Mouse (Mus musculus): ENCODE data around the gene Nfu1. TPM values are rescaled to one million over a fixed set of nuclear protein-coding genes. Genes with fewer than 3 reads are reported as not detected.
"Not testable (repeated sequence)": the region's sequence is repeated elsewhere in the genome, so short reads cannot be mapped to it uniquely, and the experiment has no call there.

The Nfu1 gene
- total RNA-seq, 2 experiments from 2014 or later: 54.4 to 58.0 TPM

DNA sequence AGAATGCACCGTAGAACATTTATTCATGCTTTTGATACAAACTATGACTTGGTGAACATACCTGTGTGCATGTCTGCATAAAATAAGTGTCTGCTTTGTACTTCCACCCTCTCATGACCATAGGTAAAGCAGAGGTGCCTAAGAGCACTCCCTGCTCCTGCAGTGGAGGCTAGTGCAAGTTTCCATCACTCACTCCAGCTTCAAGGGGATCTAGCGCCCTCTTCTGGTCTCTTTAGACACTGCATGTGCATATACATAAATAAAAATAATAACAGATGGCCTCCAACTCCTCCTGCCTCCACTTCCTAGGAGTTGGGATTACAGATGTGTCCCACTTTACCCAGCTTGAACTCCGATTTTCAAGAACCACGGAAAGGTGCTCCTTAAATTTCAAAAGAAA, 7.9 kb downstream of the Nfu1 start:
- intact Hi-C loops (cut with DNase I): no loop called here

DNA sequence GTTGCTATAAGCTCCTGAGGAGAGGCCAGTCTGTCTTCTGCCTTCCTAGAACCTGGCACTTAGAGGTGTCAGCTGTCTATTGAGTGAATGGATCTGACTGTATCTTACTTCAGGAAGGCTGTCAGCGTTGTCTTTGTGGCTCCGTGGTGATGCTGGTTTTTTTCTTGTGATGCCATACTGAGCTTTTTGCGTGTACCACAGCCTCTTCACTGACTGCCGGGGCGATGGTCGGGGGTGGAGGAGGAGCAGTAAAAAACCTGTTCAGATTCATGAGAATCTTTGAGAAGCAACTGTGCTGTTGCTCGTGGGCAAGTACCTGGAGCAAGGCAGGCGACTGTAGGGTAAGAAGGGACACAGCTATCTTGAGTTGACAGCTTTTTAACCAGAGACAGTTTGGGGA, 9.8 kb downstream of the Nfu1 start:
- intact Hi-C loops (cut with DNase I): no loop called here
- peak in 1 of 2 experiments; percentile 50 for DNase-seq (ENCODE audit: low spot score in 2 of 2)

More for the DNA sequence above, 7.9 kb downstream of the Nfu1 start:
- DNase-seq (ENCODE audit: low spot score in 2 of 2): peak in 1 of 2 experiments; percentile 54

DNA sequence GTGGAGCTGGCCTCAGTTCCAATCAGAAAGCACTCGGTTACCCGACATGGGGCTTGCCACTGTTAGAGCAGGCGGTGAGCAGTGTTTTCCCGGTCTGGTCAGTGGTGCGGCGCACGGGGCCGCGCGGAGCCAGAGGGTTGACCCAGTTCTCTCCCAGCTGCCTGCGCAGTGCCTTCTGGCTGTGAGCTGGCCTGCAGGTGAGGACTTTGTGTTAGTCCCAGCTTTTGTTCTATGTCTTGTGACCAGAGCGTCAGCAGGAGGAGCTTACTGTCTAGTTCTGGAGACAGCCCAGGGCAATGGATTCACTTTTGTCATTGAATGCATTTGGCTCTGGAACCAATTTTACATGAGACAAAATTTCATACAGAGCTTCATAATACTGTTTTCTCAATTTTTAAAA, 12.8 kb downstream of the Nfu1 start:
- intact Hi-C loops (cut with DNase I): no loop called here

DNA sequence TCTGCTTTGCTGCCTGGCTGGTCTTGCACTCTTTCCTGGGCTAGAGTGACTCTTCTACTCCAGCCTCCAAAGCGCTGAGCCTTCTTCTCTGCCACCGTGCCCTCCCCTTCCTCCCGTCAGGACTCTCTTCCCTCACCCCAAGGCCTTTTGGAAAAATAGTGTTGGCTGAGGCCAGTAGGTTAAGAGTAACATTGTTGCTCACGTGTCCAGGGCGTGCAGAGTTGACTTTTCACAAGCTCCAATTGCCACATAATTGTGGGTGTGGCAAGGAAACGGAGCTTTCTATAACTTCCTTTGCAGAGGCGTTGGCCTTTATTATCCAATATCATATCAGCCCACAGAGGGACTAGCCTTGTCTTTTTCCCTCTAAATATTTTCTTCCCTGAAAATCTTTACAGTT, 17.9 kb downstream of the Nfu1 start:
- intact Hi-C loops (cut with DNase I): no loop called here
- DNase-seq (ENCODE audit: low spot score in 2 of 2): no peak

More for the DNA sequence above, 12.8 kb downstream of the Nfu1 start:
- DNase-seq (ENCODE audit: low spot score in 2 of 2): no peak

DNA sequence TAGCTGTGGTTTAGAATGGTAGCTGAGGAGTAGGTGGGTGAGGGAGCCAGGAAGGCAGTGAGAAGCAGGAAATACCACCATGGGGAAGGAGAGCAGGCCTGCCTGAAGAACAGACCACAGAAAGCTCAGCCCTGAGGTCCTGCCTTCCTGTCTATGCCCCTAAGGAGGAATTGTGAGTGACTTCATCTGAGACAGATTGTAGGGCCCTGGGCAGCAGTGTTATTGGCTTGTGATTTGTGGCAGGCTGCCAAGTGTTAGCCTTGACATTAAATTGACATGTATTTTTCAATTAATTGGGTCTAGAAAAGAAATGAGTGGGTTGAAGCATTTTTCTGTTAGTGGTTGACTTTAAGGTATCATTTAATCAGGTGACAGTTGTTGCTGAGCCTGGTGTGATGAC, 19.8 kb downstream of the Nfu1 start:
- no peak for DNase-seq (ENCODE audit: low spot score in 2 of 2)
- intact Hi-C loops (cut with DNase I): no loop called here

DNA sequence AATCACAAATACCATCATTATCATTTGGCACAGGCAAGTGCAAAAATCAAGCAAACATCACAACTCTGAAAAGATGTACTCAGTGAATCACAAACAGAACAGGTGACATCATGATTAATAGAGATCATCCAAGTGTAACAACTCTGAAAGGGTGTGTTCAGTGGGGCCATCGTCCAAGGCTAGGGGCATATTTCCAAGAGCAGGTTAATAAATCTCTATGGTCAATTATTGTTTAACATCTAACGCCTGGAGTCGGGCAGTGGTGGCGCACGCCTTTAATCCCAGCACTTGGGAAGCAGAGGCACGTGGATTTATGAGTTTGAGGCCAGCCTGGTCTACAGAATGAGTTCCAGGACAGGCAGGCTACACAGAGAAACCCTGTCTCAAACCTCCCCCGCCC, 22.3 kb downstream of the Nfu1 start:
- intact Hi-C loops (cut with DNase I); DNase-seq (ENCODE audit: low spot score in 2 of 2): not testable (repeated sequence)

DNA sequence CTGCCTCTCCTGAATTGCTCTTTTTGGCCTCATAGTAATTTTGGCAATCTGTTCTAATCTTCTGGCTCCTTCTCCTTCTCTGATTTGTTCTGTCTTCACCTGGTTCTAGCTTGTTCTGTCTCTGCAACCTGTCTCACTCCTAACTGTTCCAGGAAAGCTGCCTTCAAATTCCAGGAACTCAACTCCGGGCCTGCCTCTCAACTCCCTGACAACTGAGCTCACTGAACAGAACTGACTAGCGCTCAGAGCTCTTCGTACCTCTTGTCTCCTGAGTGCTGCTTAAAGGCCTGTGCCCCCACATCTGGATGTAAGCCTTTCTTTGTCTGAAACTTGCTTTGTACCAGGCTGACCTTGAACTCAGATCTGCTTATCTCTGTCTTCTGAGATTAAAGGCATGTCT, 23.4 kb downstream of the Nfu1 start:
- intact Hi-C loops (cut with DNase I): no loop called here
- no peak for DNase-seq (ENCODE audit: low spot score in 2 of 2)

DNA sequence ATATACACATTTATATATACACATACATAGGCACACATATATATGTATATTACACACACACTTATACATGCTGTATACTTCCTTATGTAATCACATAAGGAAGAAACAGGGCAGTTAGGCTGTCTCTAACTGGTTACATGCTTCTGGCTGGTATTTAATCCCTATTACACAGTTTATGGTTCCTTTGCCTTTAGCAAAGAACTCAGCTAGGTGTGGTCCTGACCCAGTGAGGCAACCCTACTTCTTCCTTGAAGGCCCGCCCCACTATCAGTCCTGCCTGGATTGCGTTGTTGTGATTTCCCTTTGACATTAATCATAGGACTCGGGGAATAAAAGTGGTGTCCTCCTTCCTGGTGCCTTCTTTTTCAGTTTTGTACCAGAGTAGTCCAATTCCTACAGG, 25.4 kb downstream of the Nfu1 start:
- intact Hi-C loops (cut with DNase I): no loop called here
- DNase-seq (ENCODE audit: low spot score in 2 of 2): no peak

DNA sequence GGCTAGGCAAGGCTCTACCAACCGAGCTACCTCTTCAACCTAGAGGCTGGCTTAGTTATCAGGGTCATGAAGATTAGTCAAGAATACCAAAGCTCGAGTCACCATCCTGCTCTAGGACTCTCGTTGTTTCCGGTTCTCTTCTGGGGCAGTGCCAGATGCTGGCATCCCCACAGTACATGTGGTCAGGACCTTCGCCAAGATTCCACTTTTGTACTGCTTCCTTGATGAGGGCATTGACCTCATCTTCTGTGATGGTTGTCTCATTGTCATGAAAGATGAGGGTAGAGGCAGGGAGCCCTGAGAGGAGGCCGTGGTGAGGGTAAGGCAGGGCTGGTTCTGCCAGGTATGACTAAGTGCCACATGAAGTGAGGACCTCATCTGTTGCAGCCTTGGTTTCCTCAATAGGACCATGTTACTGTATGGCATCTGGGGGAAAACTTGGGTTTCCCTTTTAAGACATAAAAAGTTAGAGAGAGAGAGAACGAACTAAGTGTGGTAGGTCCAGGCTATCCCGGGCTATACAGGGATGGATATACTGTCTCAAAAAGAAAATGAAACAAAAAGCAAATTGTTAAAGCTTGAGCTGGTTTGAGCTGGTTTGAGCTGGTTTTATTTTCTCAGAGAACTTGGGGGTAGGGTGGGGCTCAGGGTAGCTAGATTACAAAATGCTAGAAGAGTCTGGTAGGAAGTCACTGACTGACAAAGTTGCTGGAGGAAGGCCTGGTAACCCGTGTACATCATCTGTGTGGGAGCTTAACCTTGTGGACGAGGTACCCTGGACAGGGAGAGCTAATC, 29.0 kb downstream of the Nfu1 start:
- intact Hi-C loops (cut with DNase I): no loop called here
- DNase-seq (ENCODE audit: low spot score in 2 of 2): no peak

DNA sequence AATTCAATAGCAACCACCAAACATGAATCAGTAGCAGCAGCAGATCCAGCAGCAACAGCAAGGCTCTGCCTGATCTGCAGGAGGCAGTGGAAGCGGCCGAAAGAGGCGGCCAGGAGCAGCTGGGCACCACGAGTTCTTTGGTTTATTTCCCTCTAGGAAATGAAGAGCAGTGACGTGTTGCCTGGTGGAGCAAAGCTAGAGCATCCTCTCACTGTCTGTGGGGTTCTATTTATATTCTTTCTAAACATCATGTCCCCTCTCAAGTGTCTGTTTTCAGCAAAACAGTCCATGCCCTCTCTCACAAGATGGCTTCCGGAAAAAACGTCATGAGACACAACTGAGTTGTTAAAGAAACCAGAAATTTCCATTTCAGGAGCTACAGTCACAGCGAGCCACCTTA, 30.1 kb downstream of the Nfu1 start:
- intact Hi-C loops (cut with DNase I): no loop called here
- DNase-seq (ENCODE audit: low spot score in 2 of 2): no peak

DNA sequence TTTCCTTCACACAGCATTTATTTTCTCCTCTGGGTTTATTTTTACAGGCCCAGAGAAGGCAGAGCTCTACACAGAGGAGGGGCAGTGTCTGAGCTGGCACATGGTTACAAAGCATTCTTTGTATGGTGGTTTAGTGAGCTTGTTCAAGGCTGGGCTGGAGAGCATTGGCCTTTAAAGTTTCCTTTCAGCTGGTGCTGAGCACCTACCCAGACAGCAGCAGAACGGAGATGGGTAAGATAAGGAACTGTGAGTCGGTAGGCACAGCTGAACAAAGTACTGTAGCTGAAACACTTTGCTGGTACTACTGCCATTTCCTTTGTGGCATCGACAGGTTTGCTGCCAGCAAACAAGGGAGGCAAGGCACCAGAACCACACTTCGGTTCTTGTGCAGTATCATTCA, 31.9 kb downstream of the Nfu1 start:
- DNase-seq (ENCODE audit: low spot score in 2 of 2): peak; percentile 32 to 51

DNA sequence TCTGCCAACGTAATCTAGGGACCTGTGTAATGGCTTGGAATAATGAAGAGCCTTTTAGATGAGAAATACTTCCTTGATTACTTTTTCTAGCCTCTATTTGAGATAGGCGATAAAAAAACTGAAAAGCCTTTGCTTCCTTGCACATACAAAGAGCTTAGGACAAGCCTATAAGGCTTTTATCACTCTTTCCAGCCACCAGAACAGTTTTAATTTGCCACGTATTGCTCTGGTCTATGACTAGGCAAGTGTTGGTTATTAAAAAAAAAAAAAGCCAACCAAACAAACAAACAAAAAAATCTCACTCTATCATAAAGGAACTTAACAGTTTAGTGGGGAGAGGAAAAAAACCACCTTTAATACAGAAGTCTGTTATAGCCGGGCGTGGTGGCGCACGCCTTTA, 32.4 kb downstream of the Nfu1 start:
- no peak for DNase-seq (ENCODE audit: low spot score in 2 of 2)
- intact Hi-C loops (cut with DNase I): no loop called here

More for the DNA sequence above, 31.9 kb downstream of the Nfu1 start:
- intact Hi-C loops (cut with DNase I): no loop called here

DNA sequence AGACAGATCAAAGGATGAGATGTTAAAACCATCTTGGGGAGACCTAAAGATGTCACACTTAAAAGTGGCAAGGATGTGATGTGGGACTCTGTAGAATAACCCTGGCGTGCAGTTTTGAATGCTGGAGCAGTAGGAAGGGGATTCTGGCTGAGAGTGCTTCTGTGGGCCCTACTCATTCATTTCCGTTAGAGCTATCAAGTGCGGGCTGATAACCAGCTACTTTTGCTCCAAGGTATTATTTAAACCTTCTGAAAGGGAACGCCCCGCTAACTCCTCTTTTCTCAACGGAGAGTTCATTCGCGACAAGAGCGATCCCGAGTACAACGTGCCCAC, 32.9 kb downstream of the Nfu1 start:
- DNase-seq (ENCODE audit: low spot score in 2 of 2): no peak
- intact Hi-C loops (cut with DNase I): no loop called here

DNA sequence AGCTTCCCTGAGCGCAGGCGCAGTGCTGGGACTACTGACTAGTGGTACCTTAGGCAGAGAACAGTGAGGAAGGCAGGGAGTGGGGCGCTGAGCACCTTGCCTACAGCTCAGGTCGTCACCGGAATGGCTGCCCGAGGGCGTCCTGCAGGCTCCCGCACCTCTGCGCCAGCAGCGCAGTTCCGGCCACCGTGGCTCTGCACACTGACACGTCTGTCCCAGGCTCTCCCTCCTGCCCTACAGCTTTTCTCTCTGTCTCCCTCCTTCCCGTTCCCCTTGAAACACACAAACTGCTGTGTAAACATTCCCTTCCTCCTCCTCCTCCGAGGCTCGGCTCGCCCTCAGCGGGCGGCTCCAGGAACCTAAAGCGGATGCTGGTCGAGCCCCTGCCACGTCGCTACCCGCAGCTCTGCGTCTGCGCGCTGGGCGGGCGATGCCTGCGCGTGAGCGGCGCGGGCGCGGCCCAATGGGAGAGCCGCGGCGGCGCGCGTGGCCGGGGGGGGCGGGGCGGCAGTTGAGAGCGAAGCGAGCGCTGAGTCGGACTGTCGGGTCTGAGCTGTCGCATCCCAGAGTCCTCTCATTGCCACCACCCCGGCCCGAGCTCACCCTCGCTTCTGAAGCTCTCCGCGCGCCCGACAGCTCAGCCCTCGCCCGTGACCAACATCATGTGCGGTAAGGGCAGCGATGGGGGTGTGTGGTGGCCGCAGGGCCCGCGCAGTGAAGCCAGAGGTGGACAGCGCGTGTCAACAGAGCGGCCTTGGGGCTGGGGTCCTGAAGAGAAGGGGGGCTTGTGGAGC, 33.5 kb downstream of the Nfu1 start, which contains the start of gene Gfpt1:
TSS of gene Gfpt1 (plus strand) at position 510 of the 794 bp plus-strand sequence.
- DNase-seq (ENCODE audit: low spot score in 2 of 2): peak; percentile 96 to 97
- intact Hi-C loops (cut with DNase I): no loop called here

DNA sequence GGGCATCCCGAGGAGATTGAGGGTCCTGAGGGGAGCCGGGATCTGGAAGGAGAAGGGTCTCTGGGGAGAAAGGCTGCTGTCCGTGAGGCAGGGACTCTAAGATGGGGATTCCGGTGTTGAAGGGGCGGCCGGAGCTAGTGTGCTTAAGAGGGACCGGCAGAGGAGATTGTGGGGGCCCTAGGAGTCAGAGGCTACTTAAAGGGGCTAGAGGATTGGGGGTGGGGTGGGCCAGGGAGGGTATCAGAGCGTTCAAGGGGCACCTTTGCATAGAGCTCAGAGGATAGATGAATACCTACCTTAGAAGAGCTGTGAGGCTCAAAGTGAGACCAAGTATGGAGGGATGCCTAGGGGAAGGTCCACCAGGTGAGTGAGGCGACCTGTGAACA, 34.1 kb downstream of the Nfu1 start:
- DNase-seq (ENCODE audit: low spot score in 2 of 2): no peak
- intact Hi-C loops (cut with DNase I): no loop called here

DNA sequence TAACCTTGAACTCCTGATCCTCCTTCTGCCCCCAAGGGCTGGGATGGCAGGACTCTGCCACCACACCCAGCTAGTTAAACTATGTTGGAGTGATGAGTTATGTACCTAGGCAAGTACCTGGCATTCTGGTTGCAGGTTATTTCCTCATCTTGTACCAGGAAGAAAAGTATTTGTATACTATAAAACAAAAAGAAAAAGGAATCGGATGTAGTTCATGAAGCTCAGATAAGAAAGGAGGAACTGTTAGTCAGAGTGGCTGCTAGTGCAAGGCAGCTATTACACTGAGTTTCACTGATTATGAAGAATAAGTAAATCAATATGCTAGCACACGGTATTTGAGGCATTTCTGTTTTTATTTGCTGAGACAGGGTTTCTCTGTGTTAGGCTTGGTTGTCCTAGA, 35.9 kb downstream of the Nfu1 start:
- intact Hi-C loops (cut with DNase I): no loop called here
- no peak for DNase-seq (ENCODE audit: low spot score in 2 of 2)

DNA sequence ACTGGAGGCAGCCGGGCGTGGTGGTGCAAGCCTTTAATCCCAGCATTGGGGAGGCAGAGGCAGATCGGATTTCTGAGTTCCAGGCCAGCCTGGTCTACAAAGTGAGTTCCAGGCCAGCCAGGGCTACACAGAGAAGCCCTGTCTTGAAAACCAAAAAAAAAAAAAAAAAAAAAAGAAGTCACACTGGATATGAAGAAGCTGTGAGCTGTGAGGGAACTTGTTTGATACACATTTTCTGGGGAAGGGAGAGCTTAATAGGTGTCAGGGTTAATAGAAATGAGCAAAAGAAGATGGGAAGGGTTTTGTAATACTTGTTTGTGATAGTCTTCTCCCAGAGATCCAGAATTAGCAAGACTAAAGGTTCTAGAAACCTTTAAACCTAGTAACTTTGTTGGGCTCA, 36.5 kb downstream of the Nfu1 start:
- intact Hi-C loops (cut with DNase I): no loop called here
- no peak for DNase-seq (ENCODE audit: low spot score in 2 of 2)

DNA sequence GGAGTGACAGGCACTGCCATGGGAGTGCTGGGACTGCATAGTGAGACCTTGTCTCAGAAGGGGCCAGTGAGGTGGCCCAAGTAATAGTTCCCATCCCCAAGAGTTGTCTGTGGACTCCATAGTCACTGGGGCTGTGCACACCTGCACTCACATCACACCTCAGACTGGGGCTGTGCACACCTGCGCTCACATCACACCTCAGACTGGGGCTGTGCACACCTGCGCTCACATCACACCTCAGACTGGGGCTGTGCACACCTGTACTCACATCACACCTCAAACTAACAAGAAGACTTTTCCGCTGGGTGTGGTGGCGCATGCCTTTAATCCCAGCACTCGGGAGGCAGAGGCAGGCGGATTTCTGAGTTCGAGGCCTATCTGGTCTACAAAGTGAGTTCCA, 39.7 kb downstream of the Nfu1 start:
- DNase-seq (ENCODE audit: low spot score in 2 of 2); intact Hi-C loops (cut with DNase I): not testable (repeated sequence)

DNA sequence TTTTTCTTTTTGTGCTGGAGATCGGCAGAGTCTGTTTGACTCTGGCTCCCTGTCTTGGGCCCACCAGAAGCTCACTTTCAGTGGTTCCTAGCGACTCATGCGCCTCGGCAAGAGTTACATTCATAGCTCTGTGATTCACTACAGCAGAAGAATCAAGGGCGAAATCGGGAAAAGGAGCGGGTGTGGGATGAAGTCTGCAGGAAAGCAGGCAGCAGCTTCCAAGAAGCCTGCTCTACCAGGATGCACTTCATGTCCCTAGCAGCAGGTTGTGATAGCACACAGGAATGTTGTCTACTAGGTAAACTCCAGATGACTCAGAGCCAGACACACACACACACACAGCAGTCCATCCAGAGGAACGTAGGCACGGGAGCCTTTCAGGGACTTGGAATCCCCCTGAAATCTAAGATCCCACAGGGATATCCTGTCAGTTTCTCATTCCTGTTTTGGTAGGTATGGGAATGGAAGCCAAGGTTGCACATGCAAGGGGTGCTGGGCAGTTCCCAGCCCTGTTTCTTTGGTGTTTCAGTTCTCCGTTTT, 42.9 kb downstream of the Nfu1 start:
- intact Hi-C loops (cut with DNase I): no loop called here
- DNase-seq (ENCODE audit: low spot score in 2 of 2): peak in 1 of 2 experiments; percentile 72

DNA sequence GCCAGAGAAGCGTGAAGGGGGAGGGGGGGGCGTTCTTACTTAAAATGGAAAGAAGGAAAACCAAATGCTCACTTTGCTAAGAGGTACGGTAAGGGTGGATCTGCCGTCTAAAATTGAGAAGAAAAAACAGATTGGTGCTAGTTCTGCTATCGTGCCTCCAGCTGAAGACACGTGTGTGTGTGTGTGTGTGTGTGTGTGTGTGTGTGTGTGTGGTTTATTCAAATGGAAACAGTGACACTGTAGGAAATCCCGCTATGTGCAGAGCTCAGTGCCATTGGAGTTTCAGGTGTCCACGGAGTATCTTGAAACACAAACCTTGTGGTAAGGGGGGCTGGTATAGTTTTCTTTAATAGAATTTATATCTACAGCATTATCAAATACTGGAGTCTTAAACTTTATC, 45.2 kb downstream of the Nfu1 start:
- intact Hi-C loops (cut with DNase I): no loop called here
- DNase-seq (ENCODE audit: low spot score in 2 of 2): no peak

DNA sequence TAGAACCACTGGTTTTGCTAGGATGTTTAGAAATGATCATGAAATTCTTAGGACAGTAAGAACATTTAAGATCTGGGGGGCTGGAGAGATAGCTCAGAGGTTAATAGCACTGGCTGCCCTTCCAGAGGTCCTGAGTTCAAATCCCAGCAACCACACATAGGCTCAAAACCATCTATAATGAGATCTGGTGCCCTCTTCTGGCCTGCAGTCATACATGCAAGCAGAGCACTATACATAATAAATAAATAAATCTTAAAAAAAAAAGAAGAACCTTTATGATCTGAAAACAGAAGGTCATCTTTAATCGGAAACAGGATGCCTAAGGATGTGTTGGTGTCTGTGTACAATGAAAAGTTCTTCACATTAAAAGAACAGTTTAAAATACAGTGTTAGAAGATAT, 50.7 kb downstream of the Nfu1 start:
- intact Hi-C loops (cut with DNase I): no loop called here
- DNase-seq (ENCODE audit: low spot score in 2 of 2): no peak
